Mouse (Mus musculus) stomach, postnatal 0 days (tissue): ENCODE measurements around the gene Pdzd11. TPM values are rescaled to one million over a fixed set of nuclear protein-coding genes. Genes with fewer than 3 reads are reported as not detected.
A peak's percentile ranks its signal among the peaks of the same experiment; 100 is the strongest.

Experiments
- ATAC-seq: fragments of 200-750 bp; cut with Nextera tagmentation; 2 replicates; pipeline ENCODE4 v1.8.0; 2017; ENCODE audit not compliant: low FRiP score, low TSS enrichment
- DNase-seq: peaks from one replicate; pipeline ENCODE4 v3.0.0-alpha.2; 2016; ENCODE audit warnings: low spot score
- H3K27ac ChIP-seq: fragments of 300-500 bp; sonication (generic); replicated peaks from 2 replicates; pipeline ENCODE4 v1.5.1; 2014; ENCODE audit warnings: mild to moderate bottlenecking, control low read depth
- H3K27me3 ChIP-seq: fragments of 300-500 bp; sonication (generic); 2 replicates; pipeline ENCODE4 v1.6.1; 2014; ENCODE audit warnings: low read length; ENCODE audit not compliant: control insufficient read depth, insufficient read depth
- H3K36me3 ChIP-seq: fragments of 300-500 bp; sonication (generic); 2 replicates; pipeline ENCODE4 v1.6.1; 2014; ENCODE audit warnings: low read length, mixed read lengths; ENCODE audit not compliant: control insufficient read depth, insufficient read depth
- H3K4me1 ChIP-seq: fragments of 300-500 bp; sonication (generic); replicated peaks from 2 replicates; pipeline ENCODE4 v1.6.1; 2014; ENCODE audit warnings: antibody characterized with exemption; ENCODE audit not compliant: control insufficient read depth, insufficient read depth
- H3K4me2 ChIP-seq: fragments of 300-500 bp; sonication (generic); replicated peaks from 2 replicates; pipeline ENCODE4 v1.6.1; 2014; ENCODE audit warnings: low read depth, mild to moderate bottlenecking, control low read depth, moderate library complexity
- H3K4me3 ChIP-seq: fragments of 300-500 bp; sonication (generic); 2 replicates; pipeline ENCODE4 v1.5.1; 2014; ENCODE audit warnings: low read depth, low read length, control low read depth
- H3K9ac ChIP-seq: fragments of 300-500 bp; sonication (generic); 2 replicates; pipeline ENCODE4 v1.6.1; 2014; ENCODE audit warnings: mild to moderate bottlenecking, low read length, control low read depth, mixed read lengths
- H3K9me3 ChIP-seq: fragments of 300-500 bp; sonication (generic); 2 replicates; pipeline ENCODE4 v1.6.1; 2016; ENCODE audit warnings: low read length; ENCODE audit not compliant: control insufficient read depth
- CTCF ChIP-seq: IDR thresholded peaks from 2 replicates; pipeline ENCODE4 v1.5.1; 2016; ENCODE audit warnings: antibody characterized with exemption, low read depth, mild to moderate bottlenecking, moderate library complexity
- EP300 ChIP-seq: optimal IDR thresholded peaks from 2 replicates; pipeline ENCODE3; 2016; ENCODE audit warnings: antibody characterized with exemption
- WGBS: fragments of 180-500 bp; shearing (Covaris S2); extraction: QIAGEN DNeasy Blood & Tissue Kit; methylation state at CpG from one replicate; pipeline ENCODE4 v1.1.7; 2014; 5-methylcytosine and 5-hydroxymethylcytosine counted together
- polyA plus RNA-seq: library from polyadenylated mRNA; unstranded; fragments of >200 nt; fragmentation: Nextera tagmentation; extraction: Ambion mirVana; gene quantifications from 2 replicates; pipeline ENCODE4 v1.2.1, GENCODE M21; 2015

Gene Pdzd11
- polyA plus RNA-seq, 1 experiment from 2014 or later: 80.2 TPM

GRCm38 (mm10) chrX:100597439-100597838 is 28.9 kb downstream of the Pdzd11 start:
- Histone ChIP-seq H3K27ac (no peak overlapping the region), H3K27me3 (no peaks in the 10 kb centered on the region), H3K4me3 (no peak overlapping the region), H3K4me1 (no peaks in the 10 kb centered on the region), H3K4me2 (no peak overlapping the region), H3K9ac (no peak overlapping the region), H3K9me3 (no peaks in the 10 kb centered on the region), H3K36me3 (no peaks in the 10 kb centered on the region)
- ATAC-seq (0 out of 2 replicates have a peak, but pooled peaks have one; percentile 6), DNase-seq (peak; percentile 44)
- TF ChIP-seq EP300 (no peak), CTCF (peak; percentile 71)
- WGBS: 18% methylated on average over 5 of the region's 5 CpGs

GRCm38 (mm10) chrX:100594791-100595190 is 31.6 kb downstream of the Pdzd11 start, which contains the start of gene P2ry4:
Gene P2ry4, minus strand, starts transcription at chrX:100594869.
- ATAC-seq (no peak), DNase-seq (no peak)
- Histone ChIP-seq H3K9ac (no peak within 1 kb of the TSS), H3K4me2 (no peak within 1 kb of the TSS), H3K4me3 (no peak within 1 kb of the TSS), H3K27ac (no peak within 1 kb of the TSS), H3K4me1 (no peaks in the 10 kb centered on the region), H3K27me3 (no peaks in the 10 kb centered on the region), H3K9me3 (no peaks in the 10 kb centered on the region), H3K36me3 (no peaks in the 10 kb centered on the region)
- TF ChIP-seq CTCF: no peak
- no peak for TF ChIP-seq EP300
- WGBS: 49% methylated on average over 4 of the region's 4 CpGs

Other genes with a start within 250 kb of the Pdzd11 start
- gene Otud6a, start 197.6 kb downstream of the Pdzd11 start, polyA plus RNA-seq: not detected in 2 replicates
- 0.36 and 0.39 TPM in 2 replicates for gene Awat2, start 183.9 kb downstream of the Pdzd11 start, polyA plus RNA-seq
- gene Igbp1, start 132.3 kb downstream of the Pdzd11 start, polyA plus RNA-seq: 28.9 and 30.7 TPM in 2 replicates
- 0.04 TPM in 2 replicates for gene Dgat2l6, start 101.7 kb downstream of the Pdzd11 start, polyA plus RNA-seq
- not detected in 2 replicates for gene Awat1, start 54.3 kb downstream of the Pdzd11 start, polyA plus RNA-seq
- gene P2ry4, start 31.7 kb downstream of the Pdzd11 start, polyA plus RNA-seq: 2.9 and 3.0 TPM in 2 replicates
- gene Arr3, start 21.1 kb downstream of the Pdzd11 start, polyA plus RNA-seq: not detected in 2 replicates
- gene Kif4, start 831 bp downstream of the Pdzd11 start, polyA plus RNA-seq: 4.0 and 4.8 TPM in 2 replicates
- gene Gdpd2, start 103.3 kb upstream of the Pdzd11 start, polyA plus RNA-seq: 21.4 and 28.1 TPM in 2 replicates
- gene Dlg3, start 141.2 kb upstream of the Pdzd11 start, polyA plus RNA-seq: 3.0 and 3.2 TPM in 2 replicates